Mouse (Mus musculus) megakaryocyte-erythroid progenitor cell, adult 5-6 weeks (primary cell): ENCODE results near the gene Apobec2. TPM values are rescaled to one million over a fixed set of nuclear protein-coding genes. Genes with fewer than 3 reads are reported as not detected.

Experiments used
- ATAC-seq: replicated peaks from 2 replicates; pipeline ENCODE4 v1.8.0; 2016; ENCODE audit warnings: mild to moderate bottlenecking, inconsistent platforms; ENCODE audit not compliant: severe bottlenecking, poor library complexity, low FRiP score, low TSS enrichment
- total RNA-seq, 2 experiments: library from RNA; stranded (forward) in 1 of 2; stranded (reverse) in 1 of 2; fragments of 200-1000, 215-1000 nt in 1 of 2; fragments of >200 nt in 1 of 2; fragmentation: Nextera tagmentation in 1 of 2; gene quantifications; 2 replicates each; pipeline ENCODE4 v1.2.3; 2014 to 2017

Gene Apobec2
- total RNA-seq, 2 experiments from 2014 or later = not detected

DNA sequence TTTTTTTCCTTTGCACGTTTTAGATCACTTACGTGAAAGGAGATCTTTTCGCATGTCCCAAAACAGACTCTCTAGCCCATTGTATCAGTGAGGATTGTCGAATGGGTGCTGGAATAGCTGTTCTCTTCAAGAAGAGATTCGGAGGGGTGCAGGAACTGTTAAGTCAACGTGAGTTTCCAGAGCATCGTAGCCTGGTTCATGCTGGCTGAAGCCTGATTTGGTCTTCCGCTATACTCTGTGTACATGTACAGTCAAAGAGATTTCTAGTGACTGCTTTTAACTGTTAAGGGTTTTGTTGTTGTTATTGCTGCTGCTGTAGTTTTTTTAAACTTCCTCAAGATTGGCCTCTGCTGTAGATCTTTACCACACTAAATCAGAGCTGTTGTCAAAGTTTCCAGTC, 21.5 kb downstream of the Apobec2 start:
- ATAC-seq = no peak

DNA sequence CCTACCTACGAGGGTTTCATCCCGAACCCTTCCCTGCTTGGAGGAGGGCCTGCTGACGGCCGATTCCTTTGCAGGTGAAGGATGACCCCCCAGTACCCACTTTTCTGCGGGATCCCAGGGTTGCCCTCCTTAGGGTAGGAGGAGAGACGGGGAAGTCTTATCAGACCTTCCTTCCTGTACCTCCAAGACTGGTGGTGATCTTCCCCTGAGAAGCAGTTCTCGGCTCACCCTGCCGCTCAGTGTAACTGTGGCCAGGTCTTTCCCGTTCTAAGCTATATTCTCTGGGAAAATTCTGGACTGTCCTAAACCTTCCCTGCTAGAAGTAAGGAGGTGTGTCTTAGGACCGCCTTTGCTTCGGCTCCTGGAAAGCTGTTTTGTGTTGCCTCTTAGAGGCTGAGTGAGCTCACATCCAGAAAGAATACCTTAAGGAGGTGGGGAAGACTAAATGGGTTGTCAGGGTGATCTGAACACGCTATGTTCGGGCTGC, 22.4 kb downstream of the Apobec2 start:
- peak; percentile 49 for ATAC-seq

DNA sequence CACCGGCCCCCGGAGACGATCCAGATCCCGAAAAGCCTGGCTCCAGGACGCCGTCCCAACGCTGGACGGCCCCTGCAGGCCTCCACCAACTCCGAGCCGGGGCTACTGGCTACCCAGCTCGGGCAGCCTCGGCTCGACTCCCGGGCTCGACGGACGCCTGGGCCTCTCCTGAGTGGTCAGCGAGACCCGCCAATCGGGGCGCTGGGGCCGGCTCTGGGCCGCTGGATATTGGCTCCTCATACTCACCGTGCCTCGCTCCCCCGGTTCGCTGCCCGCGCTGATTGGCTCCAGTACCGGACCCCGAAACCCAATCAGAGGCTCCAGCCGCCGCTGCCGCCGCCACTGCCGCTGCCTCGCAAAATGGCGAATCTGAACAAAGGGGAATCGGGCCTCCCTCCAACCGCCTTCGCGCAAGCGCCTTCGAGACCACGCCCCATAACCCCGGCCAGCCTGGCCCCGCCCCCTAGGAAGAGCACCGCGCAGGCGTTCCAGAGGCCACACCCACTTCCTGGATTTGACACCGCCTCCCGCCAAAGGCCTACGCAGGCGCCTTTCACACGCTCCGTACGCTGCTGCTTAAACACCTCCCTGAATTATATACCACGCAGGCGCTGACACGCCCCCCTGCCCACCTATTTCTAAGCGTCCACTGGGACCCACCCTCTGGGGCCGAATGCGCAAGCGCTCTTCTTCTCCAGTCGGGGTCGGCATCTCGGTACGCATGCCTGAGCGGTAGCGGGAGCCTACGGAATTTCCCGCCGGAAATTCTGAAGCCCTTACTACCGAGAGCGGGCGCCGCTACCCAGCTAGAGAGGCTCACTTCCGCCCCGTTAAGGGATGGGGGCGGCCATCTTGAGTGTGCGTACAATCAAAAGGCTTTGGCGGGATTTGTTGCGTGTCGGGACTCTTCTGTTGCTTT, 23.1 kb downstream of the Apobec2 start, which contains the start of the genes Nfya and Oard1:
Gene Nfya (minus strand): TSS at position 527 of the 919 bp plus-strand sequence.
Gene Oard1 (plus strand): TSS at position 635 of the 919 bp plus-strand sequence.
- ATAC-seq = peak; percentile 75

DNA sequence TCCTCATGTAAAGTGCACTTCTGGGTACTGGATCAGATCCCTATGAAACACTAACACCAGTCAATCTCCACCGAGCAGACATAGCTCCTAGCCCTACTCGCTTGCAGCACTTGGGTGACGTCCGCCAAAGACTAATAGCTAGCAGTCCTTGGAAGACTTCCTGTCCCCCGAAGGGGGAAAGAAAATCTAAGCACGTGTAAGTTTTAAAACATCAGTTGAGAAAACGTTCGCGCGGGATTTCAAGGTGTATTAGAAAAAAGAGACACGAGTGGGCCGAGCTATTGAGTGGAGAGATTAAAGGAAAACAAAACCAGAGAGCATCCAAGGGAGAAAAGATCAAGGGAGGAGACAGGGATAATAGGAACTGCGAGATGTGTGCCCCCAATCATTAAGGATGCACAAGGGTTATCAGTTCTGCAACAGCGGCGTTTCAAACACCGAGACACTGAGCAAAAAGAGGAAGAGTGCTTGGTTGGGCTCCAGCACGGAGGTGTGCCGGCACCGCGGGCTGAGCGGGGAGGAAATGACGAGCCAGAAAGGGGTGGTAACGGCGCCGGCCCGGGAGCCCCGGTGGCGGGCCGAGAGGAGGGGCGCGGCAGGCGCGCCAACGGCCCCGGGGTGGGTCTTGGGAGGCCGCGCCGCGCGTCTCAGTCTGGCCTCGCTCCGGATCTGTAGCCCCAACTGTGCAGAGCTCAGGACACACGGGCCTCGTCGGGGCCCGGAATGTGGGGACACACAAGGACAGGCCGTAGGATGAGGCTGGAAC, 24.0 kb downstream of the Apobec2 start:
- ATAC-seq = peak; percentile 29

DNA sequence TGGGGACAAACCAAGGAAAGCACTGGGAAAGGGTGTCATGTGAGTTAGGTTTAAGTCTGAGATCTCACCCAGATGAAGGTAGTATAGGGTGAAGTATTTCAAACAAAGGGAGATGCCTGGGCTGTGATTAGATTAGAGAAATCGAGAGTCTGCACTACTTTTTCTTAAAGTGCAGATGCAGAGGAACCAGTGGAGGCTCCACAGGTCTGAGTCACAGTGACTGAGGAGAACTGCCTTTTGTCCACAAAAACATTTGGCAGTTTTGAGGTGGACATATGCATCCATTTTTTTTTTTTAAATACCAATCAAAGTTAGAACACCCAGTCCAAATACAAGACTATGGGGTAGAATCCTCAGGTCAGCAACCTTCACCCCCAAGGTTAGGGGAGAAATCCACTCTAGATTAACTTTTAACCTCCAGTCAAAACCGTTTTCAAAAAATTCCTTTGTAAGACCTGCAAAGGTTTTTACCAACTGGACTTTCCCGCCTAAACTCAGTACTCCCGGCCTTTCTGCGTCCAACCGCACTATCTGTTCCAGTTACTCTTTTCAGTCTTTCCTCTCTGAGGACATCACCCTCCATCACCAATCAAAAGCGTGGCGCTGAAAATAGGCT, 24.7 kb downstream of the Apobec2 start:
- ATAC-seq = no peak

DNA sequence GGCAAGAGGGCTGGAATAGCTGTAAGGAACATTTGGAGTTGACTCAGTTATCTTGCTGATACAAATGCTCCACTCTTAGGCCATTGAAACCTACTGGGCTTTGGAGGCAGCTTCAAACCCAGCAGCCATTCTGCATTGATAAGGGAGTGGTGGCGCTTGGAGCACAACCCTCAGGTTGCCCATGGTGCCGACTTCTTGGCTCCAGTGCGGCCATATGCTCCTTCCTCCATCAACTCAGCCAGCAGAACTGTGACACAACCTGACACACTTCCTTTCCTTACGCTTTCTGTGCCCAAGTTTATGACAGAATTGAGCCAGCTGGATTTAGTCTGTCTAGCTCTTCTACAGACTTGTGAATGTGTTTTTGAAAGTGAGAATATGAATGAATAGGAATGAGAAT, 25.6 kb downstream of the Apobec2 start:
- peak; percentile 20; the same call in 1 of the 2 replicates for ATAC-seq

DNA sequence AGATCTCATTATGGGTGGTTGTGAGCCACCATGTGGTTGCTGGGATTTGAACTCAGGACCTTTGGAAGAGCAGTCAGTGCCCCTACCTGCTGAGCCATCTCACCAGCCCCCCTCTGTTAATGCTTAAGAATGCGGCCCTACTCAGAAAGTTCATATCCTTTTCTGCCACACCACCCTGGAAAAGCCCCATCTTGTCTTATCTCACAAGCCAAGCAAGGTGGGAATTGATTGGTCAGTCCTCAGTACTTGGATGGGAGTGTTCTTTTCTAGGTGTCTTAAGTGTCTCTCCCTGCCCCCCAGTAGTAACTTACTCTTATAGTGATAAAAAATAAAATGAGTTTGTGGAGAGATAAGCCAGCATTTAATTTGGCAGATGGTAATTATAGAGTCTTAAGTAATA, 28.0 kb downstream of the Apobec2 start:
- ATAC-seq = peak; percentile 43

DNA sequence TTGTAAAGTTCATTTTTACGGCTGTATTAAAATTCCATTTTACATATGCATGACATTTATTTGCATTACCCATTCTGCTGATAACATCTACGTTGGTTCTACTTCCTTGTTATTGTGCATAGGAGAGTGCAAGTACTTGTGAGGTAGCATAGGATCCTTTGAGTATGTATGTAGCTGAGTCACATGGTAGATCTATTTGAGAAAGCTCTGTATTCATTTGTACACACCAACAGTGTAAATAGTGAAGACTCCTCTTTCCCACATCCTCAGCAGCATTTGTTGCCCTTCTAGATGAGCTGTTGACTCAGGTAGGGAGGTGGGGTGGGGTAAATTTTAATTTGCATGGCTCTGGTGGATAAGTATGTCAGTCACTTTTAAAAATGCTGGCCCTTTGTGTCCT, 28.9 kb downstream of the Apobec2 start:
- ATAC-seq = no peak

DNA sequence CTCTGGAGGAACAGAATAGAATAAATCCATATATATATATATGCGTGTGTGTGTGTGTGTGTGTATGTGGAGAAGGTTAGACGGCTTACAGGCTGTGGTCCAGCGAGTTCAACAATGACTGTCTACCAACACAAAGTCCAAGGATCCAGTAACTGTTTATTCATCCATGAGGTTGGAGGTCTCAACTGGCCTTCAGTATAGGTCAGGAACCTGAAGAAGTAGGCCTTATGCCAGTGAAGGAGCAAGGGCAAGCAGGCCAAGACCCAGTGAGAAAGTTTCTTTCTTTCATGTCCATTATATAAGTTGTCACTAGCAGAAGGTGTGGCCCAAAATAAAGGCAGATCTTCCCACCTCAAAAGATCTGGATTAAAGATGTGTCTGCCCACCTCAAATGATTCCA, 30.0 kb downstream of the Apobec2 start:
- no peak for ATAC-seq

DNA sequence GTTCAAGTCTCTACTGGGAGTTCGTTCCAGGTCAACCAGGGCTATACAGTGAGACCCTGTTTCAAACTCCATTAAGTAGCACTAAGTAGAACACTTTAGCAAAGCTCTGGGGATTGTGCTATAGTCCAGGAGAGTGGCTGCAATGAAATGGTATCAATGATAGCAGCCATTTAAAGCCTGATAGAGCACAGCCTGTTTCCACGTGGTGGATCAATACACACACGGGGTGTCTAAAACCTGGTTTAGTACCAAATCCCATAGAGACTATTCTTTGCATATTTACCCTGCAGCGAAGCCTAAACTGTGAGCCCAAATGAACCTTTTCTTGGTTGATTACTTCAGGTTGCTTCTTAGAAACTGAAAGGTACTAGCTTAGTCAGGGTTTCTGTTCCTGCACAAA, 31.0 kb downstream of the Apobec2 start:
- ATAC-seq = no peak

DNA sequence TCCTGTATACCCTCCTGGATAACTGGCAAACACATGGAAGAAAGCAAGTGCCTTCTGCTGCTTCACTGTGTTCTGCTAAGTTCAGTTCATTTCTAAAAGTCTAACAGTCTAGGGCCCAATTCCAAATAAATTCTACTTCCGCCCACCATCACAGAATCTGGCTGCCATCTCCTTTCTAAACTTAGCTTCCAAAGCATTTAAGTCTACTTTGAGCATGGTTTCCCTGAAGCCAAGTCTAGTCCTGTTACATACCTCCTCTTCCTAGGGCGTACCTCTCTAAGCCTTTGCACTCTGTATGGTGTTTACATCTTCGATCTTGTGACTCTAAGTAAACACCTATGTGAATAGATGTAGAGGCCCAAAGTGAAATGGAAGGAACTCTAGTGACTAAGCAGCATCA, 40.1 kb downstream of the Apobec2 start:
- ATAC-seq = no peak

DNA sequence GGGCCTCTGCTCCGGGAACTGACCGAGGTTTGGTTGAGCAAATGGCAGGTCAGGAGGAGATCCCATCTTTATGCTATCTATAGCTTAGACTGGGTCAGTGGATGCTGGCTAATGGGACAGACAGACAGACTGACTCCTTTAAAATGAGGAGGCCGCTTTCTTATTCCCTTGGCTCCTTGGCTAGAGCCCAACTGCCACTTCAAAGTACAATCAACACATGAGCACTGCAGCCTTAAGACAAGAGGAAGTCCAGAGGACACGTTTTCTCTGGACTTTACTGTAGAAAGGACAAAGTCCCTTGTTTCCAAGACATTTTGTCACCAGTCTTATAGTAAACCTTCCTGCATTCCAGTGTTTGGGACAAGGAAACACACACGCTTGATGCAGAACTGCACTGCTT, 41.3 kb downstream of the Apobec2 start:
- ATAC-seq = no peak

DNA sequence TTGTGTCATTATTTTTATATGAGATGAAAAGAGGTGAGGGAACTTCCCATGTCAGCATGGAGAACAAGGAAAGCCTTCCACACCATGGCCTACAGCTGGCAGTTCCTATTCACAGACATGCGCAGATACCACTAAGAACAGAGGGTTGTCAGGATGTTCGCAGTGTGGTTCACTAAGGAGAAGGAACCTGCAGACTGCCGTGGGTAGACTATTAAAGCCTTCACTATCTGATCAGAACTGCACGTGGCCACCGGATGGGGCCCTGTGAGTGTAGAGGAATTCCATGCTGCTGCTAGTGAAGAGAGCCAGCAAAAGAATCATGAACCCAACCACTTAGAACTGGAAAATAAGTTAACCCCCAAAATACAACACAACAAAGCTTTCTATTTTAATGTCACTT, 43.3 kb downstream of the Apobec2 start:
- no peak for ATAC-seq

DNA sequence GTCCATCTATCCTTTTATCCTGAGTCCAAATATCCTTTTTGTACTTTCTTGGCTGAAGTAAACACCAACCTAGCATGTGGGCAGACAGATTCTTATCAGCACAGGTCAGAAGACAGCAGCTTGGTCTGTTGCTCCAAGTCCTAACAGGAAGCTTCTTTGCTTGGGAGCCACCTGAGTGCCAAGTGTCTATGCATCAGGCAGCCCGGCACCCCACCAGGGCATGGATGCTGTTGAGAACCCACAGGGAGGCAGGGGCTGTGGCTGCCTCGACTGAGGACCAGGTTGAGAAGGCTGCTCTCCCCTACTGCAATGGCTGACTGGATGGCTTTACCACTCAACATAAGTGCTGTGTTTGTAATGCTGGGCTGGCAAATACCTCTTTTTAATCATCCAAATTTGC, 44.1 kb downstream of the Apobec2 start:
- ATAC-seq = no peak

DNA sequence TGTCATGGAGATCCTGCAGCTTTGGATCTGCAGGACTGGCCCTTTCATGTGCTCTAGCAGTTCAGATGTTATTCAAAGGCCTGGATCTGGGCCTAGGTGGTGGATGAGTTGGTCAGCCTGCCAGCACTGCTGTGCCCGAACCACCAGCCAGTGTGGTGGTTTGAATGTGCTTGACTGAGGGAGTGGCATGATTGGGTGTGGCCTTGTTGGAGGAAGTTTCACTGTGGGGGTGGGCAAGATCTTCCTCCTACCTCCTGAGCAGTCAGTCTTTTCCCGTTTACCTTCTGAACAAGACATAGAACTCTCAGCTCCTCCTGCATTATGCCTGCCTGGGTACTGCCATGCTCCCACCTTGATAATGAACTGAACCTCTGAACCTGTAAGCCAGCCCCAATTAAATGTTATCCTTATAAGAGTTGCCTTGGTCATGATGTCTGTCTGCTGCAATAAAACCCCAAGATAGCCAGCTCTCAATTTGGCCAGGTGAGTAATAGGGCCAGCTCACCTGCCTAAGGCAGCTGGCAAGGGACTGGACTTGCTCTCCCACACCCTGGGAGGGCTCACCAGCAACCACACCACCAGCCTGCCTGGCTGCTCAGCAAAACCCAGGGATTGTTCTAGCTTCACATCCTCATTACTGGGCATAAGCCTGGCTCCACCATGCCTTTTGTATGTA, 46.8 kb downstream of the Apobec2 start:
- peak; percentile 56 for ATAC-seq

DNA sequence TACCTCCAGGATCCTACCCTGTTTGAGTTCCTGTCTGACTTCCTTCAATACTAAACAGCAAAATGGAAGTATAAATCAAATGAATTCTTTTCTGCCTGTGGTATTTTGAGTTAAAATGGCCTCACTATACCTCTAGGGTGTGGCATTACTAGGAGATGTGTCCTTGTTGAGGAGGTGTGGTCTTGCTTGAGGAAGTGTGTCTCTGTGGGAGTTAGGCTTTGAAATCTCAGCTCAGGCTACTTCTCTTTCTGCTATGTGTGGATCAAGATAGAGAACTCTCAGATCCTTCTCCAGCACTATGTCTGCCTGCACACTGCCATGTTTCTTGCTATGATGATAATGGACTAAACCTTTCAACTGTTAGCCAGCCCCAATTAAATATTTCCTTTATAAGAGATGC, 53.7 kb downstream of the Apobec2 start:
- no peak for ATAC-seq

DNA sequence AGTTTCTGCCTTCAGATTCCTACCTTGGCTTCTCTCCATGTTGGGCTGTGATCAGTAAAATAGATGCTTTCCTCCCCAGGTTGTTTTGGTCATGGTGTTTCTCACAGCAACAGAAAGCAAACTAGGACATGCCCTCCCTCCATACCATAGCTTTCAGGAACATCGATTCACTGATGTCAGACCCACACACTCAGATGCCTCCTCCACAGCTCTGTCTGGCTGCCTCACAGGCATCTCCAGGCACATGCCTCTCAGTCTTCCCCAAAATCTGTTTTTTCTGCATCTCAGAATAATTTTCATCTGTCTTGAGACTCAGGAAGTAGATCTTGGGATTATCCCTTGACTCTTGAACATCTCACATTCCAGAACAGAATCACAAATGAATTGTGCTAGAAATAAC, 56.6 kb downstream of the Apobec2 start:
- ATAC-seq = no peak

DNA sequence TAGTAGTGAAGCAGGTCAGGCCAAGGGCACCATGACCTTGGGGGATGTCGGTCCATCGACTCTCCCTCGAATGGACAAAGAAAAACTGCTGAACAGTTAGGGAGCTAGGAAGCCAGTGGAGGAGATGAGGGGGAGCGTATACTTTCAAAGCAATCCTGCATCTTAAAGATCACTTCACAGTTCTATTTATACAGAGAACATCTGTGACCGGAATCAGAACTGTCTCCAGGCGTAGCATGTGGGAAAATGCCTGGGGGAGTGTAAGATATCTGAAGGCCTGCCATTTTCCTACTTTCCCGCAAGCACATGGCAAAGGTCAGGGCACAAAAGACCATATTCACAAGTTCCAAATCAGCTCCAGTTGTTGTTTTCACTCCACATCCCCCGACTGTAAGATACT, 59.7 kb downstream of the Apobec2 start:
- no peak for ATAC-seq

DNA sequence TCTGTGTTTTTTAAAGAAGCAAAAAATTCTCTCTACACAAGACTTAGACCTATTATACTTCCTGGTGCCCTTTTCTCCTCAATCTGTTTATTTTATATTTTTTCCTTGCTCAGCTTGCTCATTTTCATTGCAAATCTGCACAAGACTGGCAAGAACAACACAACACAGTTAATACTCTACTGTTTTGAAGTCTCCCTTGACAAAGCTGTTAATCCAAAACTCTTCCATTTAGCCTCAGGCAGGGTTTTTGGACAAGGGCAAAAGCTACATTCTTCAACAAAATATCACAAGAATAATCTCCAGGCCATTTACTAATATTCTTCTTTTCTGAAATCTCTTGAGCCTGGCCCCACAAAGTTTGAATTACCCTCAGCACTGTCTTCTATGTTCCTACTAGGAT, 61.1 kb downstream of the Apobec2 start:
- ATAC-seq = no peak
